Mouse (Mus musculus): ENCODE results near the gene Gjd3. TPM values are rescaled to one million over a fixed set of nuclear protein-coding genes. Genes with fewer than 3 reads are reported as not detected.

The Gjd3 gene
- total RNA-seq, 1 experiment from 2014 or later: not detected

Other genes starting within 250 kb of the Gjd3 start
- 82.5 and 89.4 TPM in 2 replicates for gene Thra, start 242.4 kb downstream of the Gjd3 start, total RNA-seq (2021)
- 234 and 238 TPM in 2 replicates for gene Nr1d1, start 207.7 kb downstream of the Gjd3 start, total RNA-seq (2021)
- gene Msl1, start 187.5 kb downstream of the Gjd3 start, total RNA-seq (2021): 109 and 113 TPM in 2 replicates
- gene Casc3, start 178.1 kb downstream of the Gjd3 start, total RNA-seq (2021): 37.2 and 41.5 TPM in 2 replicates
- 0.52 and 0.70 TPM in 2 replicates for gene Rapgefl1, start 146.2 kb downstream of the Gjd3 start, total RNA-seq (2021)
- gene Wipf2, start 119.4 kb downstream of the Gjd3 start, total RNA-seq (2021): 18.0 and 26.4 TPM in 2 replicates
- gene Cdc6, start 75.2 kb downstream of the Gjd3 start, total RNA-seq (2021): 1.7 and 4.3 TPM in 2 replicates
- 21.8 and 27.7 TPM in 2 replicates for gene Rara, start 55.2 kb downstream of the Gjd3 start, total RNA-seq (2021)
- gene Top2a, start 41.2 kb upstream of the Gjd3 start, total RNA-seq (2021): 28.2 and 39.3 TPM in 2 replicates
- 50.5 and 61.1 TPM in 2 replicates for gene Igfbp4, start 58.2 kb upstream of the Gjd3 start, total RNA-seq (2021)
- gene Tns4, start 106.3 kb upstream of the Gjd3 start, total RNA-seq (2021): 0.12 TPM in 1 of 2 replicates, not detected in the other
- 0.21 TPM in 1 of 2 replicates, not detected in the other for gene Ccr7, start 172.1 kb upstream of the Gjd3 start, total RNA-seq (2021)
- gene Smarce1, start 248.0 kb upstream of the Gjd3 start, total RNA-seq (2021): 63.5 and 101 TPM in 2 replicates

Data from adrenal gland, postnatal 25 days (tissue).